31 mouse cellular contexts compared by ENCODE assay signal in the genomic region with DNA sequence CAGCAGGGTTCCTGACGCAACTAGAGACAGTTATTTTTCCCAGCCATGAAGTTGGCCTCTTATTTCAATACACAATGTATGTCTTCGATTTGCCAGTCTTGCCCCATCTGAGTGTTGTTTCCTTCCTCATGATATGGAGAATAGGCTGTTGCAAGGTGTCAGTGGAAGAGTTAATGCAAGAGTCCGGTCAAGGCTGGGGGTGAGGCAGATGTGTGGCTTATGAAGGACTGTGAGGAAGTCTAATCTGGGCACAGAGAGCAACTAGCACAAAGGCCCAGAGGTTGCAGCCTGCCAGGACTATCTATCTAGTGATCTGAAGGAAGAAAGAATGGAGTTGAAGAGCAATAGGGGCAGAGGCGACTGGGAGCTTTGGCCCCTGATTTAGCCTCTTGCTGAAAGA. TPM values are rescaled to one million over a fixed set of nuclear protein-coding genes. Genes with fewer than 3 reads are reported as not detected.
DNase-seq lines count a peak whose midpoint lies in the region; ATAC-seq and TF ChIP-seq lines count a peak whose summit lies in the region.
"Had no signal": no experiment of that assay in that cellular context is flagged by ENCODE, and none has a peak within 500 bp of the region (broad histone marks: within the 10 kb centered on the region; RNA-seq: fewer than 3 reads in every experiment).

No protein-coding gene starts in this region.

- H3K4me3 ChIP-seq in liver, postnatal 0 days (ENCODE audit: low read depth, low read length) = no peak overlapping the region
- H3K4me3 ChIP-seq in intestine, postnatal 0 days (ENCODE audit: low read depth, low read length) = no peak overlapping the region
- H3K4me3 ChIP-seq: embryonic facial prominence, embryonic 10.5 days; embryonic facial prominence, embryonic 13.5 days; erythroblast, embryonic 14.5 days; forebrain, embryonic 12.5 days; forebrain, embryonic 15.5 days; heart, embryonic 12.5 days; heart, embryonic 15.5 days had no signal

- H3K9me3 ChIP-seq in liver, postnatal 0 days (ENCODE audit: low read length) = no peaks in the 10 kb centered on the region
- H3K9me3 ChIP-seq in intestine, postnatal 0 days (ENCODE audit: control insufficient read depth) = no peaks in the 10 kb centered on the region
- H3K9me3 ChIP-seq: embryonic facial prominence, embryonic 10.5 days; embryonic facial prominence, embryonic 13.5 days; forebrain, embryonic 12.5 days; forebrain, embryonic 15.5 days; heart, embryonic 12.5 days; heart, embryonic 15.5 days had no signal

- no peaks in the 10 kb centered on the region for H3K4me1 ChIP-seq in liver, postnatal 0 days (ENCODE audit: insufficient read depth)
- no peaks in the 10 kb centered on the region for H3K4me1 ChIP-seq in intestine, postnatal 0 days (replicated peaks; ENCODE audit: control insufficient read depth, insufficient read depth, low read length)
- H3K4me1 ChIP-seq: embryonic facial prominence, embryonic 10.5 days; embryonic facial prominence, embryonic 13.5 days; forebrain, embryonic 12.5 days; forebrain, embryonic 15.5 days; heart, embryonic 12.5 days; heart, embryonic 15.5 days had no signal

- peak overlapping the region; percentile 60; the same call in 1 of the 2 replicates for H3K27ac ChIP-seq in liver, postnatal 0 days (ENCODE audit: low read depth)
- H3K27ac ChIP-seq in intestine, postnatal 0 days (ENCODE audit: low read depth, low read length) = no peak overlapping the region
- H3K27ac ChIP-seq: embryonic facial prominence, embryonic 10.5 days; embryonic facial prominence, embryonic 13.5 days; forebrain, embryonic 12.5 days; forebrain, embryonic 15.5 days; heart, embryonic 15.5 days; hindbrain, embryonic 14.5 days had no signal

- H3K27me3 ChIP-seq in liver, postnatal 0 days (ENCODE audit: insufficient read depth, low read length) = no peaks in the 10 kb centered on the region
- H3K27me3 ChIP-seq in intestine, postnatal 0 days (replicated peaks; ENCODE audit: control insufficient read depth, insufficient read depth, low read length) = no peaks in the 10 kb centered on the region
- H3K27me3 ChIP-seq: embryonic facial prominence, embryonic 13.5 days; forebrain, embryonic 12.5 days; forebrain, embryonic 15.5 days; heart, embryonic 12.5 days; heart, embryonic 15.5 days had no signal

- H3K4me2 ChIP-seq in liver, postnatal 0 days (ENCODE audit: low read depth, low read length) = no peak overlapping the region
- no peak overlapping the region for H3K4me2 ChIP-seq in intestine, postnatal 0 days (replicated peaks; ENCODE audit: low read depth)
- H3K4me2 ChIP-seq: embryonic facial prominence, embryonic 13.5 days; forebrain, embryonic 12.5 days; forebrain, embryonic 15.5 days; heart, embryonic 12.5 days; heart, embryonic 15.5 days; hindbrain, embryonic 14.5 days had no signal

- TF ChIP-seq EP300 in liver, postnatal 0 days (IDR thresholded peaks at IDR 0.05; ENCODE audit: low read depth) = no peak

- no peak for DNase-seq in liver, postnatal 0 days
- no peak for DNase-seq in liver
- DNase-seq in gastrocnemius, postnatal 10 days = no peak
- DNase-seq: adrenal gland, adult 8-10 months; adrenal gland, postnatal 36 days; cerebellum, adult 11 months; cerebellum, adult 2 months; cerebellum, adult 9-11 months; cerebellum, postnatal 36 days; embryo, embryonic 11 days; gastrocnemius, postnatal 36 days; heart, postnatal 10 days; heart, postnatal 36 days; kidney, adult 11 months had no signal

- no peaks in the 10 kb centered on the region for H3K36me3 ChIP-seq in liver, postnatal 0 days (replicated peaks; ENCODE audit: insufficient read depth, low read length)
- H3K36me3 ChIP-seq in intestine, postnatal 0 days (ENCODE audit: control insufficient read depth, insufficient read depth) = no peaks in the 10 kb centered on the region
- H3K36me3 ChIP-seq: embryonic facial prominence, embryonic 10.5 days; embryonic facial prominence, embryonic 13.5 days; forebrain, embryonic 12.5 days; forebrain, embryonic 15.5 days; heart, embryonic 12.5 days; heart, embryonic 15.5 days had no signal

- WGBS in liver, postnatal 0 days (ENCODE audit: insufficient replicate concordance) = 64% methylated on average over 4 of the region's 4 CpGs
- WGBS in intestine, postnatal 0 days = 88% methylated on average over 4 of the region's 4 CpGs

- ATAC-seq in liver, postnatal 0 days = no peak
- peak; percentile 92 for ATAC-seq in granulocyte monocyte progenitor cell, adult 5-6 weeks (replicated peaks; ENCODE audit: poor library complexity, severe bottlenecking)
- peak; percentile 95 for ATAC-seq in megakaryocyte progenitor cell, adult 5-6 weeks (replicated peaks; ENCODE audit: poor library complexity)
- ATAC-seq in intestine, postnatal 0 days = no peak
- ATAC-seq: activated CD4-positive, CD25-positive, alpha-beta regulatory T cell, adult 4 months; forebrain, embryonic 15.5 days had no signal

- TF ChIP-seq CTCF in liver, postnatal 0 days (IDR thresholded peaks at IDR 0.05; ENCODE audit: low read depth) = no peak
- no peak for TF ChIP-seq CTCF in intestine, postnatal 0 days (IDR thresholded peaks at IDR 0.05; ENCODE audit: low read depth)

- H3K9ac ChIP-seq in liver, postnatal 0 days (replicated peaks) = no peak overlapping the region
- H3K9ac ChIP-seq in intestine, postnatal 0 days (ENCODE audit: low read depth, low read length) = no peak overlapping the region
- H3K9ac ChIP-seq: embryonic facial prominence, embryonic 13.5 days; forebrain, embryonic 12.5 days; forebrain, embryonic 15.5 days; heart, embryonic 12.5 days; heart, embryonic 15.5 days; hindbrain, embryonic 14.5 days had no signal

RNA-seq across cellular contexts. Expression of a gene that starts 14.4 kb away (rescaled TPM):
- polyA plus RNA-seq in liver, postnatal 0 days (2015; fragmentation: Nextera tagmentation; extraction: Ambion mirVana) = 4.9 and 7.0 TPM in 2 replicates
- total RNA-seq in granulocyte monocyte progenitor cell, adult 5-6 weeks (2014; fragmentation: Nextera tagmentation) = 2.2 TPM in 1 of 2 replicates, not detected in the other
- total RNA-seq in granulocyte monocyte progenitor cell, adult 5-6 weeks (2017) = 2.8 and 4.7 TPM in 2 replicates
- total RNA-seq in megakaryocyte progenitor cell, adult 5-6 weeks (2015) = 5.2 and 6.5 TPM in 2 replicates
- 6.4 and 13.3 TPM in 2 replicates for total RNA-seq in megakaryocyte progenitor cell, adult 5-6 weeks (2017)
- polyA plus RNA-seq in intestine, postnatal 0 days (2015; fragmentation: Nextera tagmentation; extraction: Ambion mirVana) = not detected in 2 replicates
- total RNA-seq in gastrocnemius, postnatal 10 days (2021) = not detected
- total RNA-seq: adrenal gland, adult 8-10 months; adrenal gland, postnatal 36 days; gastrocnemius, adult 8-10 months; gastrocnemius, postnatal 36 days; heart, adult 8-10 months; heart, postnatal 10 days; heart, postnatal 36 days had no signal
- polyA plus RNA-seq: activated CD4-positive, CD25-positive, alpha-beta regulatory T cell, adult 4 months; cerebellum, adult 2 months; cortical plate, adult 2 months; embryonic facial prominence, embryonic 10.5 days; embryonic facial prominence, embryonic 13.5 days; erythroblast, embryonic 14.5 days; forebrain, embryonic 12.5 days; forebrain, embryonic 15.5 days; heart, embryonic 12.5 days; heart, embryonic 15.5 days; hindbrain, embryonic 11.5 days; hindbrain, embryonic 14.5 days; intestine, embryonic 14.5 days had no signal

RNA-seq across cellular contexts. Expression of a gene that starts 46.7 kb away (rescaled TPM):
- polyA plus RNA-seq in liver, postnatal 0 days (2015; fragmentation: Nextera tagmentation; extraction: Ambion mirVana) = 3.3 and 4.0 TPM in 2 replicates
- total RNA-seq in granulocyte monocyte progenitor cell, adult 5-6 weeks (2014; fragmentation: Nextera tagmentation) = 35.3 and 35.8 TPM in 2 replicates
- 22.7 and 27.7 TPM in 2 replicates for total RNA-seq in granulocyte monocyte progenitor cell, adult 5-6 weeks (2017)
- 22.7 and 27.3 TPM in 2 replicates for total RNA-seq in megakaryocyte progenitor cell, adult 5-6 weeks (2015)
- total RNA-seq in megakaryocyte progenitor cell, adult 5-6 weeks (2017) = 33.0 and 36.8 TPM in 2 replicates
- polyA plus RNA-seq in intestine, postnatal 0 days (2015; fragmentation: Nextera tagmentation; extraction: Ambion mirVana) = 3.9 and 4.7 TPM in 2 replicates
- total RNA-seq in gastrocnemius, postnatal 10 days (2021) = 1 to 10 TPM; 3.5 to 5.3 TPM

Comparison
In these comparisons a context has a peak if more than half of its experiments do, and no peak if none do; other contexts are left out.
1. ATAC-seq: peak in granulocyte monocyte progenitor cell, adult 5-6 weeks (single experiment) and megakaryocyte progenitor cell, adult 5-6 weeks (single experiment); none in liver, postnatal 0 days (single experiment) and intestine, postnatal 0 days (single experiment).